Mouse (Mus musculus) forebrain, postnatal 0 days (tissue): ENCODE measurements at regions not wholly inside any gene's neighbourhood (a gene's known extent, or its start where the extent isn't known, plus 50 kb on each side); places are given as distances from the start of the nearest gene placed in this dataset.

Source experiments
- ATAC-seq: fragments of 200-750 bp; cut with Nextera tagmentation; 2 replicates; pipeline ENCODE4 v1.8.0; 2017; ENCODE audit warnings: mild to moderate bottlenecking, moderate library complexity
- DNase-seq: peaks from one replicate; pipeline ENCODE4 v3.0.0-alpha.2; 2015
- H3K27ac ChIP-seq: fragments of 300-500 bp; sonication (generic); 2 replicates; pipeline ENCODE4 v1.5.1; 2014; ENCODE audit warnings: low read depth, mild to moderate bottlenecking, antibody characterized with exemption, low read length, moderate library complexity, mixed read lengths
- H3K27me3 ChIP-seq: fragments of 300-500 bp; sonication (generic); 2 replicates; pipeline ENCODE4 v1.6.1; 2014; ENCODE audit warnings: mild to moderate bottlenecking, low read length, mixed read lengths; ENCODE audit not compliant: insufficient read depth
- H3K36me3 ChIP-seq: fragments of 300-500 bp; sonication (generic); 2 replicates; pipeline ENCODE4 v1.6.1; 2014; ENCODE audit warnings: mild to moderate bottlenecking, moderate library complexity; ENCODE audit not compliant: insufficient read depth
- H3K4me1 ChIP-seq: fragments of 300-500 bp; sonication (generic); 2 replicates; pipeline ENCODE4 v1.6.1; 2014; ENCODE audit warnings: antibody characterized with exemption; ENCODE audit not compliant: insufficient read depth
- H3K4me2 ChIP-seq: fragments of 300-500 bp; sonication (generic); 2 replicates; pipeline ENCODE4 v1.6.1; 2014; ENCODE audit warnings: low read depth, mild to moderate bottlenecking, moderate library complexity
- H3K4me3 ChIP-seq: fragments of 300-500 bp; sonication (generic); 2 replicates; pipeline ENCODE4 v1.5.1; 2014; ENCODE audit warnings: low read depth, low read length, mixed read lengths
- H3K9ac ChIP-seq: fragments of 300-500 bp; sonication (generic); 2 replicates; pipeline ENCODE4 v1.6.1; 2014; ENCODE audit warnings: mild to moderate bottlenecking
- H3K9me3 ChIP-seq: fragments of 300-500 bp; sonication (generic); 2 replicates; pipeline ENCODE4 v1.6.1; 2016; ENCODE audit warnings: low read length
- CTCF ChIP-seq: sonication (generic); IDR thresholded peaks from 2 replicates; pipeline ENCODE4 v1.5.1; 2016; ENCODE audit warnings: antibody characterized with exemption, control low read depth, low read depth
- WGBS: fragments of 180-500 bp; shearing (Covaris S2); extraction: QIAGEN DNeasy Blood & Tissue Kit; methylation state at CpG from one replicate; pipeline ENCODE4 v1.1.7; 2014; 5-methylcytosine and 5-hydroxymethylcytosine counted together

DNA sequence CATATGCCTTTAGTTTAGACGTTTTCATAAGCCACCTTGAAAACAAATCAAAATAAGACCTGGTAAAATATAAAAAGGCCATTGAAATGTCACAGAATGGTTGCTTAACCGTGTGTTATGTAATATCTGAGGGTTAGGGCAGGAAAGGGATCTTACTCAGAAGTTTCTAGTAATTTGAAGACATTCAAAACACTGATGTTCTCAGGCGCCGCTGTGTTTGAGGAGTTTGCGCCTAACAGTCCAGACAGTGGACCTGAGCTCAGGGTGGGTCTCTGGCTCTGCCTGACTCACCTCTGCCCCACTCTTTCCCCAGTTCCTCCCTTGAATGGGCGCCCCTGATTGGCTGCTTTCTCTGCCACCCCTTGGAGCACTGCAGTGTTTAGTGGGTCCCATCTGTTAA is 125.2 kb downstream of the Slc38a4 start:
- no peak overlapping the region for H3K27ac ChIP-seq
- no peak for ATAC-seq
- WGBS, result 77% methylated on average over 6 of the region's 6 CpGs
- H3K4me1 ChIP-seq, result no peaks in the 10 kb centered on the region
- no peak for DNase-seq
- no peak overlapping the region for H3K4me2 ChIP-seq
- no peak overlapping the region for H3K4me3 ChIP-seq
- H3K9ac ChIP-seq, result no peak overlapping the region
- H3K9me3 ChIP-seq, result no peaks in the 10 kb centered on the region
- TF ChIP-seq CTCF, result no peak
- no peaks in the 10 kb centered on the region for H3K27me3 ChIP-seq
- H3K36me3 ChIP-seq, result no peaks in the 10 kb centered on the region

GRCm38 (mm10) chr15:96929788-96930187 is 126.0 kb downstream of the Slc38a4 start:
- DNase-seq (no peak), ATAC-seq (no peak)
- Histone ChIP-seq H3K36me3 (no peaks in the 10 kb centered on the region), H3K4me1 (no peaks in the 10 kb centered on the region), H3K9ac (no peak overlapping the region), H3K27me3 (no peaks in the 10 kb centered on the region), H3K4me2 (no peak overlapping the region), H3K9me3 (no peaks in the 10 kb centered on the region), H3K4me3 (no peak overlapping the region), H3K27ac (no peak overlapping the region)
- no peak for TF ChIP-seq CTCF
- WGBS, result 78% methylated on average over 4 of the region's 4 CpGs

- 94% methylated on average over 4 of the region's 4 CpGs for WGBS
- Histone ChIP-seq H3K27ac (no peak overlapping the region), H3K9me3 (no peaks in the 10 kb centered on the region), H3K4me2 (no peak overlapping the region), H3K27me3 (no peaks in the 10 kb centered on the region), H3K4me3 (no peak overlapping the region), H3K36me3 (no peaks in the 10 kb centered on the region), H3K9ac (no peak overlapping the region), H3K4me1 (no peaks in the 10 kb centered on the region)
- ATAC-seq, result no peak
- TF ChIP-seq CTCF, result no peak
- DNase-seq, result no peak
Measured at GRCm38 (mm10) chr15:96928692-96929091, 127.1 kb downstream of the Slc38a4 start.

DNA sequence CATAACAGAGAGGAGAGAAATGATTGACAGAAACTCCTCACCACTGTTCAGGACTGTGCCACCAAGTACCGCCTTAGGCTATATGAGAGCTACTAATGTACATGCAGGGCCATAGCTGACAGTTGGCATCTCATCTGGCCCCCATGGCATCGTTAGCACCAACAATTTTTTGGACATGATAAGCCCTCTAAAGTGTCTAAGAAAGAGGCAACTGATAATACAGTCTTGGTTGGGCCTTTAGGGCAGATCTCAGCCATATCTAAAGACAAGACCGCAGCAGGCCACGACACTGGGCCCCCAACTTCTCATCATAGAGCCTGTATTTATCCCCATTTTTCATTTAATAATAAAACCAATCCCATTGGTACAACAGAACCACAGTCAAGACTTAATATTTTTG is 128.1 kb downstream of the Slc38a4 start:
- Histone ChIP-seq H3K27me3 (no peaks in the 10 kb centered on the region), H3K9ac (no peak overlapping the region), H3K36me3 (no peaks in the 10 kb centered on the region), H3K27ac (no peak overlapping the region), H3K4me1 (no peaks in the 10 kb centered on the region), H3K4me3 (no peak overlapping the region), H3K4me2 (no peak overlapping the region), H3K9me3 (no peaks in the 10 kb centered on the region)
- ATAC-seq (no peak), DNase-seq (no peak)
- WGBS, result 92% methylated on average over 4 of the region's 4 CpGs
- TF ChIP-seq CTCF, result no peak

- no peak overlapping the region for H3K27ac ChIP-seq
- H3K4me3 ChIP-seq, result no peak overlapping the region
- TF ChIP-seq CTCF, result no peak
- DNase-seq, result no peak
- no peaks in the 10 kb centered on the region for H3K36me3 ChIP-seq
- H3K9me3 ChIP-seq, result no peaks in the 10 kb centered on the region
- H3K4me2 ChIP-seq, result no peak overlapping the region
- WGBS, result 50% methylated on average over 1 of the region's 1 CpGs
- H3K4me1 ChIP-seq, result no peaks in the 10 kb centered on the region
- H3K9ac ChIP-seq, result no peak overlapping the region
- no peaks in the 10 kb centered on the region for H3K27me3 ChIP-seq
- ATAC-seq, result no peak
Measured at GRCm38 (mm10) chr15:96926660-96927059, 129.1 kb downstream of the Slc38a4 start.

GRCm38 (mm10) chr15:96916586-96916985 is 139.2 kb downstream of the Slc38a4 start:
- Histone ChIP-seq H3K27me3 (no peaks in the 10 kb centered on the region), H3K4me2 (no peak overlapping the region), H3K4me1 (no peaks in the 10 kb centered on the region), H3K27ac (no peak overlapping the region), H3K9ac (no peak overlapping the region), H3K36me3 (no peaks in the 10 kb centered on the region), H3K9me3 (no peaks in the 10 kb centered on the region), H3K4me3 (no peak overlapping the region)
- TF ChIP-seq CTCF, result no peak
- no peak for ATAC-seq
- DNase-seq, result no peak
- WGBS, result 92% methylated on average over 7 of the region's 7 CpGs

- H3K27me3 ChIP-seq, result no peaks in the 10 kb centered on the region
- no peaks in the 10 kb centered on the region for H3K9me3 ChIP-seq
- no peak overlapping the region for H3K9ac ChIP-seq
- no peak overlapping the region for H3K4me3 ChIP-seq
- H3K4me2 ChIP-seq, result no peak overlapping the region
- H3K36me3 ChIP-seq, result no peaks in the 10 kb centered on the region
- DNase-seq (no peak), ATAC-seq (no peak)
- H3K27ac ChIP-seq, result no peak overlapping the region
- no peaks in the 10 kb centered on the region for H3K4me1 ChIP-seq
- 83% methylated on average over 10 of the region's 10 CpGs for WGBS
- TF ChIP-seq CTCF, result no peak
Measured at GRCm38 (mm10) chr15:96915544-96915943, 140.2 kb downstream of the Slc38a4 start.

DNA sequence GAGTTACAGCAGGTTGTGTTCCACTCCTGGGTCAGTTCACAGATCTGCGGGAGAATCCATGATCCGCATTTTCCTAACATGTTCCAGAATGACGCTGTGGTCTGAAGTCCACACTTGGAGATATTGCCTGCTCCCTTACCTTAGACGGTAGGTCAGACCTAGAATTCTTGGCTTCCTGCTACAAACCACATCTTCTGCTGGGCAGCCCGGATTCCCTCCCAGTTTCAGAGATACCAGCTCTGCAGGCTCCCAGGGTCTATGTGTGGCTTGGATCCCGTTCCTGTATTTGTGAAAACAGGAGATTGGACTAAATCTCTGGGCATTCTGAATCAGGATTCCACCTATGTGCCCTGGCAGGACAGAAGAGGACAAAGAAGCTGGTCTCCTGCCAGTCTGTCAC is 140.8 kb downstream of the Slc38a4 start:
- Histone ChIP-seq H3K9ac (no peak overlapping the region), H3K4me2 (no peak overlapping the region), H3K4me1 (no peaks in the 10 kb centered on the region), H3K4me3 (no peak overlapping the region), H3K36me3 (no peaks in the 10 kb centered on the region), H3K27me3 (no peaks in the 10 kb centered on the region), H3K27ac (no peak overlapping the region), H3K9me3 (no peaks in the 10 kb centered on the region)
- DNase-seq (no peak), ATAC-seq (no peak)
- TF ChIP-seq CTCF, result no peak
- WGBS, result 89% methylated on average over 6 of the region's 6 CpGs
